Mouse (Mus musculus) myocyte (in vitro differentiated cells): ENCODE measurements around the gene Defb48. TPM values are rescaled to one million over a fixed set of nuclear protein-coding genes. Genes with fewer than 3 reads are reported as not detected.

Experiments
- H3K27me3 ChIP-seq: one replicate; pipeline ENCODE4 v1.6.1; 2011; ENCODE audit not compliant: control insufficient read depth, insufficient read depth, insufficient read length
- H3K36me3 ChIP-seq: one replicate; pipeline ENCODE4 v1.6.1; 2011; ENCODE audit not compliant: control insufficient read depth, insufficient read depth
- H3K4me2 ChIP-seq: one replicate; pipeline ENCODE4 v1.6.1; 2011; ENCODE audit warnings: low read depth, control low read depth
- H3K4me3 ChIP-seq: one replicate; pipeline ENCODE4 v1.5.1; 2011; ENCODE audit warnings: mild to moderate bottlenecking, control low read depth, moderate library complexity
- H3K79me2 ChIP-seq: one replicate; pipeline ENCODE4 v1.6.1; 2011; ENCODE audit not compliant: control insufficient read depth, insufficient read depth
- H3ac ChIP-seq: one replicate; pipeline ENCODE4 v1.6.1; 2011; ENCODE audit not compliant: control insufficient read depth, insufficient read length
- CEBPB ChIP-seq: IDR thresholded peaks from 2 replicates; pipeline ENCODE4 v1.6.1; 2011; ENCODE audit warnings: mild to moderate bottlenecking, moderate library complexity; ENCODE audit not compliant: poor library complexity, insufficient read depth, severe bottlenecking
- E2F4 ChIP-seq: IDR thresholded peaks from one replicate; pipeline ENCODE4 v1.6.1; 2011; ENCODE audit warnings: mild to moderate bottlenecking, control low read depth, moderate library complexity; ENCODE audit not compliant: insufficient read depth
- MAX ChIP-seq: IDR thresholded peaks from one replicate; pipeline ENCODE4 v1.6.1; 2011; ENCODE audit warnings: low read depth, mild to moderate bottlenecking, control low read depth
- MYOD1 ChIP-seq, 3 experiments: IDR thresholded peaks; one replicate each; pipeline ENCODE4 v1.6.1; 2011; ENCODE audit warnings: control low read depth in 2 of 3, low read depth in 2 of 3, mild to moderate bottlenecking in 2 of 3, moderate library complexity in 1 of 3; ENCODE audit not compliant: insufficient read length in 2 of 3, control insufficient read depth in 1 of 3
- MYOG ChIP-seq, 3 experiments: IDR thresholded peaks; one replicate each; pipeline ENCODE4 v1.6.1; 2011; ENCODE audit warnings: control low read depth in 2 of 3, low read depth in 2 of 3, mild to moderate bottlenecking in 2 of 3; ENCODE audit not compliant: insufficient read length in 2 of 3, control insufficient read depth in 1 of 3, insufficient read depth in 1 of 3
- POLR2A ChIP-seq: IDR thresholded peaks from one replicate; pipeline ENCODE4 v1.6.1; 2011; ENCODE audit warnings: low read depth, mild to moderate bottlenecking, control low read depth, moderate library complexity; ENCODE audit not compliant: insufficient read length
- POLR2AphosphoS2 ChIP-seq: IDR thresholded peaks from one replicate; pipeline ENCODE4 v1.6.1; 2011; ENCODE audit warnings: low read depth, control low read depth; ENCODE audit not compliant: insufficient read length
- REST ChIP-seq: IDR thresholded peaks from one replicate; pipeline ENCODE4 v1.6.1; 2011; ENCODE audit warnings: mild to moderate bottlenecking, control low read depth, moderate library complexity; ENCODE audit not compliant: insufficient read depth, insufficient read length
- SRF ChIP-seq: IDR thresholded peaks from one replicate; pipeline ENCODE4 v1.6.1; 2011; ENCODE audit warnings: low read depth; ENCODE audit not compliant: control insufficient read depth, insufficient read length
- TCF12 ChIP-seq: IDR thresholded peaks from one replicate; pipeline ENCODE4 v1.6.1; 2011; ENCODE audit warnings: mild to moderate bottlenecking, control low read depth; ENCODE audit not compliant: poor library complexity, insufficient read depth, severe bottlenecking
- TCF3 ChIP-seq: IDR thresholded peaks from one replicate; pipeline ENCODE4 v1.6.1; 2011; ENCODE audit warnings: low read depth, control low read depth; ENCODE audit not compliant: insufficient read length
- USF1 ChIP-seq: IDR thresholded peaks from one replicate; pipeline ENCODE4 v1.6.1; 2011; ENCODE audit warnings: low read depth, mild to moderate bottlenecking, control low read depth, moderate library complexity
- polyA plus RNA-seq: library from polyadenylated mRNA; unstranded; fragments of >200 nt; fragmentation: generic; extraction: Trizol; gene quantifications from one replicate; pipeline ENCODE4 v1.2.1, GENCODE M21; 2012; ENCODE audit warnings: missing spikeins

Gene Defb48
- 0.13 TPM for polyA plus RNA-seq

- no peaks in the 10 kb centered on the region for H3K27me3 ChIP-seq
- no peaks in the 10 kb centered on the region for H3K79me2 ChIP-seq
- no peak within 1 kb of the TSS for H3K4me2 ChIP-seq
- no peak within 1 kb of the TSS for H3ac ChIP-seq
- no peak for TF ChIP-seq REST
- no peak for TF ChIP-seq MYOG (IDR thresholded peaks at IDR 0.05; ENCODE audit: control insufficient read depth in 1 of 3, insufficient read depth in 1 of 3, insufficient read length in 2 of 3, low read depth in 2 of 3)
- TF ChIP-seq CEBPB, result no peak
- no peak for TF ChIP-seq TCF12
- TF ChIP-seq TCF3, result no peak
- TF ChIP-seq POLR2AphosphoS2, result no peak
- no peak for TF ChIP-seq POLR2A
- TF ChIP-seq USF1, result no peak
- no peak for TF ChIP-seq E2F4
- no peak for TF ChIP-seq MAX
- TF ChIP-seq MYOD1 (IDR thresholded peaks at IDR 0.05; ENCODE audit: control insufficient read depth in 1 of 3, insufficient read length in 2 of 3, low read depth in 2 of 3), result no peak
- TF ChIP-seq SRF, result no peak
- H3K4me3 ChIP-seq, result no peak within 1 kb of the TSS
- no peaks in the 10 kb centered on the region for H3K36me3 ChIP-seq
Observed at GRCm38 (mm10) chr14:62984410-62984809, at the start of gene Defb48. TSS of gene Defb48 (minus strand) at chr14:62984510.

GRCm38 (mm10) chr14:63020524-63021156, 36.3 kb upstream of the Defb48 start:
- H3K36me3 ChIP-seq, result no peaks in the 10 kb centered on the region
- no peak overlapping the region for H3K4me3 ChIP-seq
- peak overlapping the region; percentile 87 for H3K4me2 ChIP-seq

GRCm38 (mm10) chr14:63014667-63015066, 30.4 kb upstream of the Defb48 start:
- no peak overlapping the region for H3K4me3 ChIP-seq
- H3ac ChIP-seq, result no peak overlapping the region
- H3K4me2 ChIP-seq, result peak overlapping the region; percentile 63
- H3K27me3 ChIP-seq, result no peaks in the 10 kb centered on the region
- H3K36me3 ChIP-seq, result no peaks in the 10 kb centered on the region
- no peak for TF ChIP-seq TCF3
- TF ChIP-seq POLR2AphosphoS2, result no peak
- TF ChIP-seq TCF12, result no peak
- no peak for TF ChIP-seq SRF
- no peak for TF ChIP-seq MYOD1 (IDR thresholded peaks at IDR 0.05; ENCODE audit: control insufficient read depth in 1 of 3, insufficient read length in 2 of 3, low read depth in 2 of 3)
- TF ChIP-seq MYOG (IDR thresholded peaks at IDR 0.05; ENCODE audit: control insufficient read depth in 1 of 3, insufficient read depth in 1 of 3, insufficient read length in 2 of 3, low read depth in 2 of 3), result no peak
- TF ChIP-seq POLR2A, result no peak
- no peak for TF ChIP-seq CEBPB
- no peak for TF ChIP-seq USF1
- TF ChIP-seq E2F4, result no peak
- no peak for TF ChIP-seq REST
- H3K79me2 ChIP-seq, result no peaks in the 10 kb centered on the region

More at GRCm38 (mm10) chr14:63020524-63021156, 36.3 kb upstream of the Defb48 start:
- H3K27me3 ChIP-seq, result no peaks in the 10 kb centered on the region
- TF ChIP-seq CEBPB (peak; percentile 87), REST (no peak), POLR2AphosphoS2 (no peak), TCF3 (no peak), POLR2A (peak; percentile 16), MYOG (IDR thresholded peaks at IDR 0.05; ENCODE audit: control insufficient read depth in 1 of 3, insufficient read depth in 1 of 3, insufficient read length in 2 of 3, low read depth in 2 of 3) (no peak), MYOD1 (IDR thresholded peaks at IDR 0.05; ENCODE audit: control insufficient read depth in 1 of 3, insufficient read length in 2 of 3, low read depth in 2 of 3) (no peak)
- no peak overlapping the region for H3ac ChIP-seq
- no peaks in the 10 kb centered on the region for H3K79me2 ChIP-seq

GRCm38 (mm10) chr14:63013082-63013481, 28.8 kb upstream of the Defb48 start:
- Histone ChIP-seq H3K27me3 (no peaks in the 10 kb centered on the region), H3K36me3 (no peaks in the 10 kb centered on the region), H3ac (no peak overlapping the region), H3K4me2 (no peak overlapping the region), H3K79me2 (no peaks in the 10 kb centered on the region), H3K4me3 (no peak overlapping the region)
- peak; percentile 83 for TF ChIP-seq CEBPB
- no peak for TF ChIP-seq E2F4

- Histone ChIP-seq H3K4me2 (no peak within 1 kb of the TSS), H3K36me3 (no peaks in the 10 kb centered on the region), H3K79me2 (no peaks in the 10 kb centered on the region), H3K27me3 (no peaks in the 10 kb centered on the region), H3ac (no peak within 1 kb of the TSS), H3K4me3 (no peak within 1 kb of the TSS)
- TF ChIP-seq TCF12 (no peak), MYOG (IDR thresholded peaks at IDR 0.05; ENCODE audit: control insufficient read depth in 1 of 3, insufficient read depth in 1 of 3, insufficient read length in 2 of 3, low read depth in 2 of 3) (no peak), MAX (no peak), REST (no peak), USF1 (no peak), TCF3 (no peak), POLR2AphosphoS2 (no peak), SRF (no peak), MYOD1 (IDR thresholded peaks at IDR 0.05; ENCODE audit: control insufficient read depth in 1 of 3, insufficient read length in 2 of 3, low read depth in 2 of 3) (no peak), E2F4 (no peak), POLR2A (no peak), CEBPB (no peak)
Observed at GRCm38 (mm10) chr14:63011471-63011870, 27.2 kb upstream of the Defb48 start, which contains the start of gene Defb43. TSS of gene Defb43 (plus strand) at chr14:63011771.
